Mouse (Mus musculus) layer of hippocampus, adult 2 months (tissue): ENCODE measurements around the gene Fosb. TPM values are rescaled to one million over a fixed set of nuclear protein-coding genes. Genes with fewer than 3 reads are reported as not detected.

Source experiments
- DNase-seq, 2 experiments: peaks; one replicate each; pipeline ENCODE4 v3.0.0; 2022; ENCODE audit warnings: low spot score in 2 of 2
- H3K27ac ChIP-seq: fragments of 200-600 bp; 2 replicates; pipeline ENCODE4 v1.8.1; 2022
- H3K4me3 ChIP-seq: fragments of 200-600 bp; 2 replicates; pipeline ENCODE4 v1.8.1; 2022; ENCODE audit warnings: mild to moderate bottlenecking
- CTCF ChIP-seq: fragments of 200-600 bp; conservative IDR thresholded peaks from 2 replicates; pipeline ENCODE4 v1.8.1; 2022; ENCODE audit warnings: antibody characterized with exemption, mild to moderate bottlenecking, moderate library complexity
- total RNA-seq, 2 experiments: library from RNA; stranded (reverse); gene quantifications; 2 replicates each; pipeline ENCODE4 v1.2.3; 2021

Gene Fosb
- total RNA-seq, 2 experiments from 2014 or later: 12.8 to 14.1 TPM

- no peak for DNase-seq
- Histone ChIP-seq H3K4me3 (no peak overlapping the region), H3K27ac (peak overlapping the region; percentile 48; the same call in 1 of the 2 replicates)
- no peak for TF ChIP-seq CTCF
These were observed 43.7 kb downstream of the Fosb start for GRCm38 (mm10) chr7:19265928-19266822.

GRCm38 (mm10) chr7:19265147-19265546 is 44.7 kb downstream of the Fosb start:
- Histone ChIP-seq H3K4me3 (no peak overlapping the region), H3K27ac (no peak overlapping the region)
- no peak for DNase-seq
- no peak for TF ChIP-seq CTCF

GRCm38 (mm10) chr7:19258336-19258735 is 51.5 kb downstream of the Fosb start:
- TF ChIP-seq CTCF: no peak

GRCm38 (mm10) chr7:19257390-19258022 is 52.3 kb downstream of the Fosb start:
- Histone ChIP-seq H3K27ac (no peak overlapping the region), H3K4me3 (no peak overlapping the region)
- no peak for TF ChIP-seq CTCF
- DNase-seq: peak; percentile 54 to 58

More at GRCm38 (mm10) chr7:19258336-19258735, 51.5 kb downstream of the Fosb start:
- H3K4me3 ChIP-seq: no peak overlapping the region
- H3K27ac ChIP-seq: no peak overlapping the region
- no peak for DNase-seq

GRCm38 (mm10) chr7:19256567-19256966 is 53.3 kb downstream of the Fosb start:
- Histone ChIP-seq H3K27ac (no peak overlapping the region), H3K4me3 (no peak overlapping the region)
- no peak for DNase-seq
- TF ChIP-seq CTCF: no peak

- no peak for DNase-seq
- TF ChIP-seq CTCF: no peak
These were observed 54.5 kb downstream of the Fosb start for GRCm38 (mm10) chr7:19255395-19255794.

GRCm38 (mm10) chr7:19253437-19253836 is 56.4 kb downstream of the Fosb start:
- no peak for DNase-seq
- no peak overlapping the region for H3K27ac ChIP-seq
- H3K4me3 ChIP-seq: no peak overlapping the region
- no peak for TF ChIP-seq CTCF

More at GRCm38 (mm10) chr7:19255395-19255794, 54.5 kb downstream of the Fosb start:
- Histone ChIP-seq H3K27ac (no peak overlapping the region), H3K4me3 (no peak overlapping the region)

Other genes starting within 250 kb of the Fosb start
- gene Dmwd, start 233.8 kb downstream of the Fosb start, total RNA-seq: 100 to 1,000 TPM; 154 TPM
- 10 to 100 TPM; 38.8 to 56.8 TPM for gene Dmpk, start 226.2 kb downstream of the Fosb start, total RNA-seq
- gene Six5, start 215.5 kb downstream of the Fosb start, total RNA-seq: 1 to 10 TPM; 2.4 to 2.8 TPM
- gene Gm4969, start 191.7 kb downstream of the Fosb start, total RNA-seq: under 1 TPM; 0.33 to 0.71 TPM
- gene Fbxo46, start 190.2 kb downstream of the Fosb start, total RNA-seq: 10 to 100 TPM; 12.5 to 13.1 TPM
- 10 to 100 TPM; 17.6 to 18.4 TPM for gene Qpctl, start 160.8 kb downstream of the Fosb start, total RNA-seq
- 10 to 100 TPM; 76.0 to 80.5 TPM for gene Snrpd2, start 160.3 kb downstream of the Fosb start, total RNA-seq
- 1 to 10 TPM in 1 of 2 experiments, under 1 TPM in 1; 0.87 to 1.2 TPM for gene Gipr, start 143.9 kb downstream of the Fosb start, total RNA-seq
- 100 to 1,000 TPM; 159 to 162 TPM for gene Eml2, start 133.6 kb downstream of the Fosb start, total RNA-seq
- gene Gpr4, start 97.5 kb downstream of the Fosb start, total RNA-seq: 1 to 10 TPM; 1.6 to 2.5 TPM
- gene Opa3, start 81.7 kb downstream of the Fosb start, total RNA-seq: 10 to 100 TPM; 37.4 to 38.7 TPM
- 10 to 100 TPM; 15.7 to 17.1 TPM for gene Vasp, start 38.2 kb downstream of the Fosb start, total RNA-seq
- not detected for gene Ppm1n, start 30.0 kb downstream of the Fosb start, total RNA-seq
- gene Rtn2, start 27.4 kb downstream of the Fosb start, total RNA-seq: 10 to 100 TPM; 90.3 to 92.7 TPM
- gene Ercc1, start 34.7 kb upstream of the Fosb start, total RNA-seq: 10 to 100 TPM; 51.7 to 51.9 TPM
- 10 to 100 TPM; 18.1 to 19.5 TPM for gene Cd3eap, start 49.4 kb upstream of the Fosb start, total RNA-seq
- gene Ppp1r13l, start 49.7 kb upstream of the Fosb start, total RNA-seq: 1 to 10 TPM; 6.1 to 6.9 TPM
- 10 to 100 TPM; 36.4 to 36.5 TPM for gene Ercc2, start 72.0 kb upstream of the Fosb start, total RNA-seq
- 1 to 10 TPM; 3.2 to 3.5 TPM for gene Klc3, start 94.1 kb upstream of the Fosb start, total RNA-seq
- not detected for gene Ckm, start 94.7 kb upstream of the Fosb start, total RNA-seq
- gene Mark4, start 148.8 kb upstream of the Fosb start, total RNA-seq: 10 to 100 TPM; 92.9 to 99.6 TPM
- gene Exoc3l2, start 153.3 kb upstream of the Fosb start, total RNA-seq: under 1 TPM; 0.10 to 0.38 TPM
- gene Bloc1s3, start 198.3 kb upstream of the Fosb start, total RNA-seq: 1 to 10 TPM; 6.0 to 6.9 TPM
- 10 to 100 TPM; 17.2 to 20.7 TPM for gene Trappc6a, start 198.3 kb upstream of the Fosb start, total RNA-seq
- under 1 TPM; 0.38 to 0.71 TPM for gene Nkpd1, start 207.8 kb upstream of the Fosb start, total RNA-seq